Mouse (Mus musculus) midbrain, postnatal 0 days (tissue): ENCODE measurements around the gene Prkce. TPM values are rescaled to one million over a fixed set of nuclear protein-coding genes. Genes with fewer than 3 reads are reported as not detected.

Experiments used
- ATAC-seq: fragments of 200-750 bp; cut with Nextera tagmentation; 2 replicates; pipeline ENCODE4 v1.8.0; 2017; ENCODE audit warnings: moderate number of reproducible peaks, mild to moderate bottlenecking, moderate TSS enrichment, moderate library complexity; ENCODE audit not compliant: low FRiP score
- DNase-seq: peaks from one replicate; pipeline ENCODE4 v3.0.0-alpha.2; 2015; ENCODE audit warnings: low spot score
- H3K27ac ChIP-seq: fragments of 300-500 bp; sonication (generic); 2 replicates; pipeline ENCODE4 v1.5.1; 2014; ENCODE audit warnings: low read depth, mild to moderate bottlenecking, low read length, mixed read lengths
- H3K27me3 ChIP-seq: fragments of 300-500 bp; sonication (generic); 2 replicates; pipeline ENCODE4 v1.6.1; 2014; ENCODE audit warnings: low read length, control low read depth, mixed read lengths; ENCODE audit not compliant: insufficient read depth
- H3K36me3 ChIP-seq: fragments of 300-500 bp; sonication (generic); 2 replicates; pipeline ENCODE4 v1.6.1; 2014; ENCODE audit warnings: low read length, control low read depth, mixed read lengths; ENCODE audit not compliant: insufficient read depth
- H3K4me1 ChIP-seq: fragments of 300-500 bp; sonication (generic); 2 replicates; pipeline ENCODE4 v1.6.1; 2014; ENCODE audit warnings: mild to moderate bottlenecking, control low read depth, antibody characterized with exemption, low read length, mixed read lengths; ENCODE audit not compliant: insufficient read depth
- H3K4me2 ChIP-seq: fragments of 300-500 bp; sonication (generic); 2 replicates; pipeline ENCODE4 v1.6.1; 2014; ENCODE audit warnings: low read depth, mild to moderate bottlenecking, low read length, mixed read lengths; ENCODE audit not compliant: poor library complexity, severe bottlenecking
- H3K4me3 ChIP-seq: fragments of 300-500 bp; sonication (generic); 2 replicates; pipeline ENCODE4 v1.5.1; 2014; ENCODE audit warnings: low read depth, mild to moderate bottlenecking, low read length, moderate library complexity
- H3K9ac ChIP-seq: fragments of 300-500 bp; sonication (generic); replicated peaks from 2 replicates; pipeline ENCODE4 v1.6.1; 2014; ENCODE audit warnings: mild to moderate bottlenecking, low read length, moderate library complexity, mixed read lengths; ENCODE audit not compliant: poor library complexity, severe bottlenecking
- H3K9me3 ChIP-seq: fragments of 300-500 bp; sonication (generic); 2 replicates; pipeline ENCODE4 v1.6.1; 2016; ENCODE audit warnings: low read length, control low read depth
- CTCF ChIP-seq: IDR thresholded peaks from 2 replicates; pipeline ENCODE4 v1.5.1; 2016; ENCODE audit warnings: antibody characterized with exemption, mild to moderate bottlenecking
- WGBS: fragments of 180-500 bp; shearing (Covaris S2); extraction: QIAGEN DNeasy Blood & Tissue Kit; methylation state at CpG from one replicate; pipeline ENCODE4 v1.1.7; 2014; 5-methylcytosine and 5-hydroxymethylcytosine counted together
- polyA plus RNA-seq: library from polyadenylated mRNA; unstranded; fragments of >200 nt; fragmentation: Nextera tagmentation; extraction: Ambion mirVana; gene quantifications from 2 replicates; pipeline ENCODE4 v1.2.1, GENCODE M21; 2015
- total RNA-seq: library from RNA; depleted of rRNA; stranded (reverse); fragments of >200 nt; gene quantifications from 2 replicates; pipeline ENCODE4 v1.2.3, GENCODE M21; 2014

Gene Prkce
- total and polyA plus RNA-seq, 2 experiments from 2014 or later = 61.0 to 64.5 TPM

DNA sequence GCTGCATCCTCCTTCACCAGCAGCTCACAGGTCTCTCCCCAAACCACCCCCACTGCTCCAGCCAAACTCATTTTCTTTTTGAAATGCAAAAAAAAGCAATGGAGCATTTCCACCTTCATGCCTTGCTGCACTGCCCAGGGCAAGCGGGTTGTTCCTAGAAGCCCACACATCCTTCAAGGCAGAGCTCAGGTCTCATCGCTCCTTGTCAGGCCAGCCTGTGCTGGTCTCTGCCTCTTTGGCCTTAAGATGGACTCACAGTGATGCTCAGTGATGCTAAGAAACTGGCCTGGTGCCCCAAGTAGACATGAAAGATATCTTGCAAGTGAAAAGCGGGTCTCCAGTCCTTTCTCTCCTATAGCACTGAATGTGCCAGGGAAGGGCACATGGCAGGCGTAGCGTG, 149.2 kb downstream of the Prkce start:
- Histone ChIP-seq H3K36me3 (no peaks in the 10 kb centered on the region), H3K27ac (no peak overlapping the region), H3K4me2 (no peak overlapping the region), H3K4me3 (no peak overlapping the region), H3K4me1 (no peaks in the 10 kb centered on the region), H3K9me3 (no peaks in the 10 kb centered on the region), H3K9ac (no peak overlapping the region), H3K27me3 (no peaks in the 10 kb centered on the region)
- DNase-seq (no peak), ATAC-seq (no peak)
- 85% methylated on average over 5 of the region's 5 CpGs for WGBS
- TF ChIP-seq CTCF = no peak

DNA sequence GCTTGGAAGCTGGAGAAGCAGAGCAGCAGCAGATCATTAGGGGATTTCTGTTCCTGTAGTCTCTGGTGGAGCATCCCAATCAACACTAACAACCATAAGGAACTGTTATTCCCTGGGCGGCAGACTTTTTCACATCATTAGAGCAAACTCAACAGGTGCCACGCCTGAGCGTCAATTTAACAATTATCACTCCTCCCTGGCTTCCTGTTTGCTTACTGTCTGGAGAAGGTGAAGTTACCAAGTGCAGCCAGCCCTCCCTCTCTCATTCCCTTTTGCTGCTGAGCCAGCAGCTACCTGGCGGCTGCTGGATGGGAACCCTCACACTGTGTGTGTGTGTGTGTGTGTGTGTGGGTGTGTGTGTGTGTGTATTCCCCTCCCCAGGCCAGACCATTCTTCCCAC, 149.6 kb downstream of the Prkce start:
- H3K36me3 ChIP-seq = no peaks in the 10 kb centered on the region
- no peaks in the 10 kb centered on the region for H3K4me1 ChIP-seq
- 91% methylated on average over 4 of the region's 4 CpGs for WGBS
- no peak for TF ChIP-seq CTCF
- H3K9ac ChIP-seq = no peak overlapping the region
- H3K9me3 ChIP-seq = no peaks in the 10 kb centered on the region
- H3K4me3 ChIP-seq = no peak overlapping the region
- ATAC-seq (no peak), DNase-seq (no peak)
- H3K4me2 ChIP-seq = no peak overlapping the region
- no peak overlapping the region for H3K27ac ChIP-seq
- H3K27me3 ChIP-seq = no peaks in the 10 kb centered on the region

DNA sequence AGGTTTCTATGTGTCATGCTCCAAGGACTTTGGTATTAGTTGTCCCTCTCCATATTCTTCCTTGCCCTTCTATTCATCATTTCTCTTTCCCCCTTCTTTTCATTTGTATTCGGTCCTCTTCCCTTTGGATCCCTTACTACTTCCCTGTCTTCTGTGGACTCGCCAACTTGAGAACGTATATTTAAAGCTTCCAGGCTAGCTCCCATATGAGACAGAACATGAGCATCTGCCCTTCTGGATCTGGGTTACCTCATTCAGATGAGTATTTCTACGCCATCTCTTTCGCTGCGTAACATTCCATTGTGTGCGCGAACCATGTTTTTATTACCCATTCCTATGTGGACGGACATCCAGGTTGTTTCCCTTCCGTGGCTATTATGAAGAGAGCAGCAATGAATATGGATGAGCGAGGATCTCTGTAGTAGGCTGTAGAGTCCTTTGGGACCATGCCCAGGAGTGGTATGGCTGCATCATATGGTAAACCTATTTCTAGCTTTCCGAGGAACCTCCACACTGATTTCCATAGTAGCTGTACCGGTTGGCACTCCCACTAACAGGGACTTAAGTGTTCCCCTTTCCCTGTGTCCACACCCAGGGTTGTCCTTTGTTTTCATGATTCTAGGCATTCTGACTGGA, 152.5 kb downstream of the Prkce start:
- no peak for TF ChIP-seq CTCF
- ATAC-seq (no peak), DNase-seq (no peak)
- no peaks in the 10 kb centered on the region for H3K9me3 ChIP-seq
- H3K4me3 ChIP-seq = no peak overlapping the region
- no peak overlapping the region for H3K4me2 ChIP-seq
- no peaks in the 10 kb centered on the region for H3K27me3 ChIP-seq
- no peak overlapping the region for H3K27ac ChIP-seq
- WGBS = 78% methylated on average over 13 of the region's 13 CpGs
- no peak overlapping the region for H3K9ac ChIP-seq
- no peaks in the 10 kb centered on the region for H3K4me1 ChIP-seq
- no peaks in the 10 kb centered on the region for H3K36me3 ChIP-seq

DNA sequence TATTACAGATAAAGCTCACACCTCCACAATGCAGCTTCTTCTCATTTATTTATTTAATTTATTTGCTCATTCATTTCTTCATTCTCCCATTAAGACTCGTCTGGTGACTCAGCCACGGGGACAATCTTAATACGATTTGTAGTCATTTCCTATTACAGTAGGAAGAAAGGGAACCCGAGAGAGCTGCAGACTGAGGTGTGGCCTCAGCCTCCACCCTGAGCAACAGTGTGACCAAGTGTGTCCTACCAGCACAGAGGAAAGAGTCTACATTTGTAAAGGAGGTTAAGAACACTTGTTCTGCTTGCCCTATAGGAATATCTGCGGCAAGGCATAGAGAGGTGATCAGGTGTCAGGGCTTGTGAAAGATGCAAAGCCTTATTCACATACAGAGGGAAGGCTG, 155.3 kb downstream of the Prkce start:
- H3K27ac ChIP-seq = no peak overlapping the region
- H3K27me3 ChIP-seq = no peaks in the 10 kb centered on the region
- ATAC-seq (no peak), DNase-seq (no peak)
- no peak overlapping the region for H3K4me2 ChIP-seq
- H3K9me3 ChIP-seq = no peaks in the 10 kb centered on the region
- no peak overlapping the region for H3K9ac ChIP-seq
- no peak for TF ChIP-seq CTCF
- WGBS = 85% methylated on average over 5 of the region's 5 CpGs
- H3K4me3 ChIP-seq = no peak overlapping the region
- H3K4me1 ChIP-seq = no peaks in the 10 kb centered on the region
- no peaks in the 10 kb centered on the region for H3K36me3 ChIP-seq

DNA sequence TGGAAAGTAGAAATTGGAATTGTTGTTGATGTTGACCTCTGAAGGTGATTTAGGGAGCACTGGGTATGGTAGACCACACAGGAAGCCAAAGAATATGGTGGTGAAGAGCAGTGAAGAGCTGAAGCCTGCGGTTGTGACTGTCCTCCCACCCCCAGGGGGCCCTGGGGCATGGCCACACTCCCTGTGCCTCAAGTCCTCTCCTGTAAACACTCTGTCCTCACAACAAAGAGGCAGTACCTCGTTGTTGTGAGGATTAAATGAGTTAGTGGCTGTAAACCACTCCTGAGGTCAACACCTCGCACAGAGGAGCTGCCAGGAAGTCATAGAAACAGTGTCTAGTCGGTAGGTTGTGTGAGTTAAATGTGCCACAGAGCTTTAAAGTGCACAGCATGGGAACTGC, 155.7 kb downstream of the Prkce start:
- ATAC-seq (no peak), DNase-seq (no peak)
- Histone ChIP-seq H3K9me3 (no peaks in the 10 kb centered on the region), H3K27ac (no peak overlapping the region), H3K4me3 (no peak overlapping the region), H3K4me1 (no peaks in the 10 kb centered on the region), H3K36me3 (no peaks in the 10 kb centered on the region), H3K9ac (no peak overlapping the region), H3K27me3 (no peaks in the 10 kb centered on the region), H3K4me2 (no peak overlapping the region)
- TF ChIP-seq CTCF = no peak
- 59% methylated on average over 4 of the region's 4 CpGs for WGBS

DNA sequence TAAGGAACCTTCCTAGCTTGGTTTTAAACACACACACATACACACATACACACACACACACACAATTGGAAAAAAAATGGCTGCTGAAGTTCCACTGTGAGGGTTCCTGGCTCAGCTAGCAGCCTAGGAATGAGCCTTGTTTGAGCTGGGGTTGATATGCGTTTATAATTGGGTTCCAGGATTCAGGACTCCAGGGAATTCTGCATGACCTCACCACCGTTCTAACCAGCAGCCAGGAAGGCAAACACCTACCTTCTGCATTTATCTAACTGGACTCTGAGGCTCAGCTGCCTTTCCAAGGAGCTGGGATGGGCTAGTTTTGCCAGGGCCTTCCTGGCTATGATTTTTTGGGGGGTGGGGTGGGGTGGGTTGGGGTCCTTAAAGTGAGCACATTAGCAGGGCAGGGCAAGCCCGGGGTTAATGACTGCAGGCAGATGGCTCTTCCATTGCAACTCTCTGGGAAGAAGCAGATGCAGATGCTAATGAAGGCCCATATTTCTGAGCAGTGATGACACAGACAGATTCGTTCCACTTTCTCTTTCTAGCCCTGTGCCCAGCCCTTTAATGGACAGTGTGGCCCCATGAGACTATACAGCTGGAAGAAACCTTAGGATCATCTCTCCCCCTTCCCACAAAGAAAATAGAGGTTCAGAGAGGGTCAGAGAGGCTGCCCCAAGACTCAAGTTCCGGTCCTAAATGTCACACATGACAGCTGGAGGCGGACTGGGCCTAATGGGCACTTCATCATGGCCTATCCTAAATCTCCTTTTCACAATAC, 156.5 kb downstream of the Prkce start:
- no peaks in the 10 kb centered on the region for H3K36me3 ChIP-seq
- no peaks in the 10 kb centered on the region for H3K4me1 ChIP-seq
- 66% methylated on average over 6 of the region's 6 CpGs for WGBS

More for the DNA sequence above, 156.5 kb downstream of the Prkce start:
- DNase-seq (no peak), ATAC-seq (no peak)
- H3K4me2 ChIP-seq = no peak overlapping the region
- no peak for TF ChIP-seq CTCF
- no peak overlapping the region for H3K27ac ChIP-seq
- no peaks in the 10 kb centered on the region for H3K9me3 ChIP-seq
- H3K9ac ChIP-seq = no peak overlapping the region
- H3K4me3 ChIP-seq = no peak overlapping the region
- H3K27me3 ChIP-seq = no peaks in the 10 kb centered on the region
